Mouse (Mus musculus) heart, adult 11 months (tissue): ENCODE measurements at regions not wholly inside any gene's neighbourhood (a gene's known extent, or its start where the extent isn't known, plus 50 kb on each side); places are given as distances from the start of the nearest gene placed in this dataset.

Experiments
- DNase-seq: peaks from one replicate; pipeline ENCODE4 v3.0.0; 2022

DNA sequence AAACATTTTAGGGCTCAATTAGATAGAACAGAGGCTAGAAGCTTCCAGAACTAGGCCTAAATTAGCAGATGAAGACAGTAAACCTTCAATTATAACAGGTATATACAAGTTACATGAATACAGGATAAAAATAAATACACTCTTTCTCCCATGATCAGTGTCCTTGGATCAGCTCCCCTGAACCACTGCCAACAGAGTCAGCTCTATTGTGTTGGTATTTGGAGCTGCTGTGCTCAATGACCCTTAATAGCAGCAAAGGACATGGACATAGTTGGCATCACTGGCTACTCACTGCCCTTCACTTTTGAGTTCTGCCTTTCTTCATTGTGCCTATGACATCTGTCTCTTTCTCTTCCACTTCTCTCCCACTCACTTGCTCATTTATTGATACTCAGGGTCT lies 639.1 kb upstream of the 4921530L21Rik start:
- DNase-seq: peak; percentile 96

DNA sequence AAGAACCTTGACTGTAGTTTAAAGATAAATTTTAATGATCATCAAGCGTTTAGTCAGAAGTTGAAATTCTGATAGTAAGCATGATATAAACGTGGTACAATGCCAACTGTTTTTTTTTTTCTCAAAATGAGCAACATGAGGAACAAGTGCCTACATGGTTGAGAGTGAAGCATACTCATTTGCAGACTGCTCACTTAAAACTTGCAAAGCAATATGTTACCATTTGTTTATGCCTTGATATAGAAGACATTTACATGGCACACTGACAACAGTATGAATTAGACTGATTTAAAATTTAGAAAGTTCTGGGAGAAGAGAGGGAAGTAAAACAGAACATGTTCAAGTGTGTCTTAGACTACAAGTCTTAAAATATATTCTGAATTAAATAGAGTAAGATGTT lies 632.2 kb upstream of the 4921530L21Rik start:
- no peak for DNase-seq

DNA sequence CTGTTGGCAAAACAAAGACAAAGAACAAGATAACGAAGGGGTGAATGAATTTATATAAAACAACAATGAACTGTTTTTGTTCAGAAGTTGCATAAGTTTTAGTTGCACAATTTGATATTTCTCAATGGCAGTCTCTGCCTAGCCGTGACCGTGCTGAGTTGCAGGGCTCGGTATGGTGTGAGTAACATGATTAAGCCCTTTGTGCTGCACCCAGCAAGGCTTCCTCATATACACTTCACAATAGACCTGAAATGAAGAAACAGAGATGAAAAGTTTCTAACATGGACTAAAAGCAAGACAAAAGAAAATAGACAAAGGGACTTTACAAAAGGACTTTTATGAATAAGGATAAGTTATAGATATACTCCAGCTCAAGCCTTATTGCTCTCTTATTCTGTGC lies 624.9 kb upstream of the 4921530L21Rik start:
- DNase-seq: no peak

DNA sequence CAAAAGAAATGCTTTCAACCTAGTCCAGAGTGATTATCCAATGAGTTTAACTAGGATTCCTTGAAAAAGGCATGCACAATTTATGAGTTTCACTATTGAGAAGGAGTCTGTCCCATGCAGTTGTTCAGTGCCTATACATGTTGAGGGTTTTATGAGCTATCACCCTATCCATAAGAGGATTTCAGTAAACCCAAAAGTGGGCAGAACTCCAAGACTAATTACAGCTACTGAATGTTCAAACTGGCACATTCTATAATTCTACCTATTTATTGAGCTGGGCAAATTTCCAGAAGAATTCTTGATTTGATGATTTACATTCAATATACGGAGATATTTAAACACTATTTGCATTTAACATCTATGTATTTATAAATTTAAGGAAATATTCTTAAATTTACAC lies 599.6 kb upstream of the 4921530L21Rik start:
- DNase-seq: no peak

DNA sequence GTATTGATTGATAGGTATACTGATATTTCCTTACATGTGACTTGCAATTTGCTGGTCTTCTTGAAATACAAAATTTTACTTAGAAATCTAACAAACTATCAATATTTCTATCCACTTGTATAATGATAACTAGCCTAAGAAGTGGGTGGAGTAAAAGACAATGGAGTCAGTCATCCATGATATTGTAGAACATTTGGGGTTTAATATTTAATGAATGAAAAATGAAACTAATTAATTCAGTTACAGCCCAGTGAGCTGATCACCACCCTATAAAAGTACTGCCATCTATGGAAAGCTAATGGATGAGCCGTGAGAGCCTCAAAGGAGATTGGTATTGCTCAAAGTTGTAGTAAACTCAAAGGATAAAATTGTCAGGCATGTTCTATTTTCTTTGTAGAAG lies 599.0 kb upstream of the 4921530L21Rik start:
- no peak for DNase-seq

DNA sequence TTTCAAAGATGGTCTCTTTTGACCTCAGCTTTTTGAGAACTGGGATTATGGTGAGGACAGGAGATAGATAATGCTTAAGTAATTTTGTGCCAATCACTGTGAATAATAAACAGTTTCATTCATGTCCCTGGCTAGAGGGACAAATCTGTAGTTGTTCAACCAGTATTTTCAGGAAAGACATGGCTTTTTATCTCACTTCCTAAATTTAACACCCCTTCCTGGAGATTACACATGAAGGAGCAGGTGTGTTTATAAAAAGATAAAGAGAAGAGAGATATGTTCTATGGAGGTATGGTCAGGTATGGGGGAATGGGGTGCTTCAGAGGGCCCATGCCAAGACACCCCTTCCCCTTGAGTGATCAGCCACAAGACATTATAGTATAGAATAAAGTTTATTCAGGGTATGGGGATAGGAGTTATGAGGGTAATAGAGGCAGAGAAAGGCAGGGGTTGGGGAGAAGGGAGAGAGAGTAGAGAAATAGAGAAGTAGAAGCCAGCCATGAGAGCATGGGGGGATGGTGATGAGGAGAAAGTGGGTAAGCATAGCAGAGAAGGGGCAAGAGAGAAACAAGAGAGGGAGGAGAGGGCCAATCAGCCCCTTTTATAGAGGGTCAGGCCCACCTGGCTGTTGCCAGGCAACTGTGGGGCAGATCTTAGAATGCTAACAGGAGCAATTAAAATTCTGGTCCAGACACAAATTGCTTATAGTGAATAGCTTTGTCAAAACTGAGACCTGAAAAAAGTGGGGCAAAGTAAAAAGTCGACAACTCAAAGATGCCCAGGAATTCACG lies 566.7 kb upstream of the 4921530L21Rik start:
- no peak for DNase-seq

DNA sequence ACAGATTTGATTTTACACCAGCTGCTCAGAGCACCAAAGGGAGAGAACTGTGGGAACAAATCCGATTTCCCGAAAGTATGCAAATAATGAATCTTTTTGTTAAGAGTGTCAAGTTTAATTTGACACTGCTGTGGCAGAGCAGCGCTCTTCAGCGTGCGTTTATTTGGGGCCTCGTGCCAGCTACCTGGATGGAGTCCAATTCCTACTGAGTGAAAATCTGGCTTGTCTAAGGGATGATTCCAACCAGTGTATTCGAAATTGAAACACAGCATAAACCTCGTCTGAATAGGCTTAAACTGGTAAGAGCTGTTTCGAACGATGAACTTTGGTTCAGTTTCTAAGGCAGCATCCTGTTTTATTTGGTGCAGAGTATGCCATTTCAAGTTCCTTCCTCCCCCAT lies 524.1 kb upstream of the 4921530L21Rik start:
- DNase-seq: no peak
